Mouse (Mus musculus): ENCODE measurements at regions not wholly inside any gene's neighbourhood (a gene's known extent, or its start where the extent isn't known, plus 50 kb on each side); places are given as distances from the start of the nearest gene placed in this dataset.

GRCm38 (mm10) chr12:42369029-42369577 is 882.9 kb upstream of the Lrrn3 start:
- no peak for DNase-seq

GRCm38 (mm10) chr12:42338996-42339680 is 852.9 kb upstream of the Lrrn3 start:
- no peak for DNase-seq

- DNase-seq: no peak
Observed at GRCm38 (mm10) chr12:42306429-42306828, 820.2 kb upstream of the Lrrn3 start.

- no peak for DNase-seq
Observed at GRCm38 (mm10) chr12:42277241-42278032, 791.2 kb upstream of the Lrrn3 start.

DNA sequence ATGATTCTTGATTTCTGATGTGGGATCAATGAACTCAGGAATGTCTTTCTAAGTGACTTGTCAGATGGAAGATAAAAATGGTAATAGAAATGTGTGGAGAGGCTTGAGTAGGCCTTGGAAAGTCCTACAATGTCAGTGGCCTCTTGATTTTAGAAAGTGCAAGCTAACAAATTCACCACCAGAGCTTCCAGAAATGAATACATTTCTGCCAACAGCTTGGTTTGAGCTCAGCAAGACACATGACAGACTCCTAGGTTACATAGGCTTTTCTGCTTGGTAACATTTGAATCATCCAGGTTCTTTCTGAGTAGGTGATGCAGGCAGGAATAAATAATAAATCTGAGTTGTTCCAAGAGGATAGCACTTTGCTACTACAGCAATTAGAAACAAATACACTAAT is 764.2 kb upstream of the Lrrn3 start:
- DNase-seq: no peak

GRCm38 (mm10) chr12:42229235-42229634 is 743.0 kb upstream of the Lrrn3 start:
- DNase-seq: no peak

GRCm38 (mm10) chr12:42181646-42182045 is 695.4 kb upstream of the Lrrn3 start:
- DNase-seq: no peak

DNA sequence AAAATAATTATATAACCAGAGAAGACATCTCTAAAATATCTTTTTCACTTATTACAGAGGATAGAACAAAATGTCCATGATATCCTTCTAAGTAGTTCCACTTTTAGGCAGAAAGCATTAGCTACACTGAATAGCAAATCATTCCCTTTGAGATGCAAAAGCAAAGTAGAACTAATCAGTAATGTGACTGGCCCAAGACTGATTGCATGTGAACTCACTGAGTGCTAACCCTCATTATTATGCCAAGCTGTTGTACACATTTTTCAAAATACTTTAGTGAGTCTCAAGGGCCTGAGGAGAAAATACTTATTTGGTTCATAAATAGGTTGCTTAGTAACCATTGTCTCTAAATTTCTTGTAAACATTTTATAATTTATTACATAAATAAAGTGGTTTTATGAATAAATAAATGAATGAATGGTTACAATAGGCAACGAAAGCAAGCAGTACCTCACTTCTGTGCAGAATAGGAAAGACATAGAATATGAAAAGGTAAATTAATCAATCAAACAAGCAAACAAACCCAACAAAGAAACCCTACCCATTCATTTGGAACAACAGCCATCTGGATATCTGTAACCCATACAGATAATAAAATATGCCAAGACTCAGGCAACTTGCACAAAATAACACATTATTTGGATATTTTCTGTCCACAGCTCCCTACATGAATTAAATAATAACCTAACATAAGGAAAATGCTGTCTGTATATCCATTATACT is 693.9 kb upstream of the Lrrn3 start:
- DNase-seq: no peak

DNA sequence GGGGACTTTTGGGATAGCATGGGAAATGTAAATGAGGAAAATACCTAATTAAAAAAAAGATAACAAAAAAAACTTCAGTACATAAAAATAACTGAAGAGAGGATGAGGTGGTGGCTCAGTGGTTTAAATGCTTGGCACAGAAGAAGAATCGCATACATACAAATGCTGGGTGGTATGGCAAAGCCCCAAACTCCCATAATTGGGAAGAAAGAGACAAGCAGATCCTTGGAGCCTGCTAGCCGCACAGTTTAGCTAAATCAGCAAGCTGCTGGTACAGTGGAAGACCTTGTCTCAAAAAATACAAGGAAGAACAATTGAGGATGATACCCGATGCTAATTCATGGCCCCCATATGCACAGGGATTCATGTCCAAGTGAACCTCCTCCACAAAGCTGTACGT is 661.7 kb upstream of the Lrrn3 start:
- DNase-seq: no peak

GRCm38 (mm10) chr12:42138694-42139442 is 652.6 kb upstream of the Lrrn3 start:
- DNase-seq: no peak

DNA sequence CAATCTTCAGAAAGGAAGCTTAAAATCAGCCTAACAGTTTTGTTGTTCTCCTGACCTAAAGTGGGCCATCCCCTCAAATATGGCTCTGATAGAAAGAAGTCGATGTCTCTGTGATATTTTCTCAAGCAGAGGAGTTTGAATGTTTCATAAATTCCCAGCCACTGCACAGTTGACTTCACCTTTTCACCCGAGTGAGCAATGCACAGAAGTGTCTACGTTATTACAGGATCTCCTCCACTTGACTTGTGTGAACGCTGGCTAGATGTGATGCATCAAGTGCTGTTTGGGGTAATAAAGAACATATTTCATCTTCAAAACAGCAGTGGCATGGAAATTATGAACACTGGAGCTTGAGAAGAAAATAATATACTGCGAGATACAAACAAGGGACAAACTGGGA is 651.9 kb upstream of the Lrrn3 start:
- no peak for DNase-seq

- peak; percentile 39 for DNase-seq
Observed at GRCm38 (mm10) chr12:42137764-42138163, 651.5 kb upstream of the Lrrn3 start.

- no peak for DNase-seq
Observed at GRCm38 (mm10) chr12:42100189-42100588, 614.0 kb upstream of the Lrrn3 start.

GRCm38 (mm10) chr12:42070401-42070800 is 584.2 kb upstream of the Lrrn3 start:
- DNase-seq: no peak

DNA sequence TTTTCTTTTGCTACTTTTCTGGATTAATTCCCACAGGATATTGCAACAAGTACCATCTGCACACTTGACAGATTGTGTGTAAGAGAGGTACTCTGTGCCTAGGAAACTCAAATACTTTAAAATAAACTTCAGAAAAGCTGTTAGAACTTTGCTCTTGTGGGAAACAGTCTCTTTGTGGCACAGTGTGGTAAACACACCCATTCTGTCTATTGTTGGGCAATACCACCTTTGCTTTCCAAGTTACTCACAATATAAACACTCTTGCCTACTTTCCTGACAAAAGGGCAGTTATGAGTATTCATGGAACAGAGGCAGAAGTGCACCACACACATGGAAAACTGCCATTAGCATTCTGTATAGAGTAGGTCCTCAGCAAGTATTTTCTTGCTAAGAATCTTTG is 577.5 kb upstream of the Lrrn3 start:
- no peak for DNase-seq

DNA sequence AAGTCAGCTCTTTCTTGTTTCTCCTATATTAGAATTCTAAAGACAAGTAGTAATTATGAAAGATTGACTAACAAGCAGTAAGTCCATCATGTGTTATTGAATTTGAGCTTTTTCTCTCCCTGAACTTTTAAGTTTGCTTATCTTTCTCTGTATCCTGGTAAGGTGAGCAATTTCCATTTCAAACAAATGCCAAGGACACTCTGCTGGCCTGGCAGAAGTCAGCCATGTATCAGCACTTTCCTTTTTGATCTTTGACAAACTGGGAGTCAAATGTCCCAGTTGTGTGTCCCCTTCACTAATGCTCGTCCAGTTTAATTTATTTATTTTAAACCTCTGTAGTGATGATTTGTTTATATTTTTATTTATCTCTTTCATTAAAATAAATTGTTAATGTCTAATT is 562.8 kb upstream of the Lrrn3 start:
- no peak for DNase-seq

GRCm38 (mm10) chr12:42027874-42028273 is 541.6 kb upstream of the Lrrn3 start:
- DNase-seq: no peak

DNA sequence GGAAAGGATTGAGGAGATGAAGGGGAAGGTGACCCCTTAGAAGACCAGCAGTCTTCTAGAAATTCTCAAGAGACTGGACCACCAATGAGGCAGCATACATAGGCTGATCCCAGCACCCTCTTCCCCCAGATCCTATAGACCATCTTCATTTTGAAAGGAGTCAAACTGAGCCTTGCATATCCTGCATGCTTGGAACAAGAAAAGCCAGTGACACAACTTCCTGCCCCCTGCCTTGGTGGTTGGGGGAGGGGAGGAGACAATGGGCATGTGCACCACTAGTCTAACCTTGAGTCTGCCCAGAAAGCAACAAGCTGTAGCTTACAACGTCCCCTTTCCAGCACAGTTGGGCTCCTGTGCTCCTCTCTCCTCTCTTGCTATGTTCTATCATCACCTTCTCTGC is 531.3 kb upstream of the Lrrn3 start:
- DNase-seq: no peak

- no peak for DNase-seq
Observed at GRCm38 (mm10) chr12:42008827-42009383, 522.7 kb upstream of the Lrrn3 start.

DNA sequence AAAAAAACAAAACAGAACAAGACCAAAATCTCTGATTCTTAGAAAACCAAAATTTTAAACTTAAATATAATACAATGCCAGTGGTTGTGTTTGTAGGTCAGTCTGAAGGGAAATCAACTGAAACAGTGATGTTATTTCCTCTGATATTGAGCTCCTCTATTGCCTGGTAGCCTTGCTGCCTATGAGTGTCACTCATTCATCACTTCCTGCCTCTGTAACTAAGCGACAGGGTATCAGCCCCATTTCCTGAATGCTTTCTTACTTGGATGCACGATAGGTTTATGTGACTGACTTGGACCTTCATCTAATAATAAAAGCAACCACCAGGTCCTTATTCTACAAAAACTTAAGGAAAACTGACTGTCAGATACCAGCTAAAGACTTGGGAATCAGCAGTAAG is 520.7 kb upstream of the Lrrn3 start:
- no peak for DNase-seq

Data from right cerebral cortex, adult 18-20 months (tissue).